Mouse (Mus musculus): Measurements from ENCODE around the gene B3galt2.

- TF ChIP-seq CTCF (IDR thresholded peaks at IDR 0.05; ENCODE audit: extremely low read depth, insufficient read depth, low read length) (no peak), POLR2A (IDR thresholded peaks at IDR 0.05; ENCODE audit: extremely low read depth, insufficient read depth, low read length) (no peak)
These were observed 40.6 kb downstream of the B3galt2 start for GRCm38 (mm10) chr1:143681108-143681507.

All from cortical plate, adult 2 months (tissue).